Mouse (Mus musculus) stomach, embryonic 16.5 days (tissue): ENCODE data around the gene 1700013H16Rik. TPM values are rescaled to one million over a fixed set of nuclear protein-coding genes. Genes with fewer than 3 reads are reported as not detected.

Source experiments
- ATAC-seq: fragments of 200-750 bp; cut with Nextera tagmentation; 2 replicates; pipeline ENCODE4 v1.8.0; 2017; ENCODE audit warnings: moderate number of reproducible peaks, moderate TSS enrichment; ENCODE audit not compliant: insufficient read depth, low FRiP score
- H3K27ac ChIP-seq: fragments of 300-500 bp; sonication (generic); 2 replicates; pipeline ENCODE4 v1.5.1; 2014; ENCODE audit warnings: low read length
- H3K27me3 ChIP-seq: fragments of 300-500 bp; sonication (generic); 2 replicates; pipeline ENCODE4 v1.6.1; 2014; ENCODE audit warnings: low read length, control low read depth, mixed read lengths; ENCODE audit not compliant: control insufficient read depth, insufficient read depth
- H3K36me3 ChIP-seq: fragments of 300-500 bp; sonication (generic); 2 replicates; pipeline ENCODE4 v1.6.1; 2014; ENCODE audit warnings: low read length; ENCODE audit not compliant: control insufficient read depth, insufficient read depth
- H3K4me1 ChIP-seq: fragments of 300-500 bp; sonication (generic); 2 replicates; pipeline ENCODE4 v1.6.1; 2014; ENCODE audit warnings: low read length, control low read depth, mixed read lengths; ENCODE audit not compliant: control insufficient read depth, insufficient read depth
- H3K4me2 ChIP-seq: fragments of 300-500 bp; sonication (generic); 2 replicates; pipeline ENCODE4 v1.6.1; 2014; ENCODE audit warnings: low read depth, low read length, mixed read lengths
- H3K4me3 ChIP-seq: fragments of 300-500 bp; sonication (generic); replicated peaks from 2 replicates; pipeline ENCODE4 v1.5.1; 2014; ENCODE audit warnings: mild to moderate bottlenecking, low read length
- H3K9ac ChIP-seq: fragments of 300-500 bp; sonication (generic); 2 replicates; pipeline ENCODE4 v1.6.1; 2014; ENCODE audit warnings: low read length
- H3K9me3 ChIP-seq: fragments of 300-500 bp; sonication (generic); replicated peaks from 2 replicates; pipeline ENCODE4 v1.6.1; 2016; ENCODE audit warnings: low read length, control low read depth; ENCODE audit not compliant: control insufficient read depth
- WGBS: fragments of 180-500 bp; shearing (Covaris S2); extraction: QIAGEN DNeasy Blood & Tissue Kit; methylation state at CpG from one replicate; pipeline ENCODE4 v1.1.7; 2014; 5-methylcytosine and 5-hydroxymethylcytosine counted together
- polyA plus RNA-seq: library from polyadenylated mRNA; unstranded; fragments of >200 nt; fragmentation: Nextera tagmentation; extraction: Ambion mirVana; gene quantifications from 2 replicates; pipeline ENCODE4 v1.2.1, GENCODE M21; 2015

Gene 1700013H16Rik
- polyA plus RNA-seq, 1 experiment from 2014 or later: not detected

DNA sequence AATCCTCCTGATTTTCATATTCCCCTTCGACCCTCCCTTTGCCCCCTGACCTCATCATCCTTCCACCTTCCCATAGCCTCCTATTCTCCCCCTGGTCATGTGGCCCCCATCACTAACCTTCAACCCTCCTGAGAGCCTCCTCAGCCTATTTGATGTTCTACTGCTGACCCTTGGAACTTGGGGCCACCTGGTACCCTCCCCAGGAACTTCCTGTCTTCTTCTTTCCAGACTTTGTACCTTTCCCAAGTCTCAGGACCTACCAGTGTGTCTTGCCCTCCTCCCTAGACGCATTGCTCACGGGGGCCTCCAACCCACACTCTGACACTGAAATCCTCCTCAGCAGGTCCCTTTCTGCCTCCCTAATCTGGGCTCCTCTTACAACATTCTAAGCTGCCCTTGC, 55.0 kb downstream of the 1700013H16Rik start:
- no peaks in the 10 kb centered on the region for H3K4me1 ChIP-seq
- ATAC-seq: no peak
- no peak overlapping the region for H3K9ac ChIP-seq
- no peaks in the 10 kb centered on the region for H3K27me3 ChIP-seq
- WGBS: 60% methylated on average over 3 of the region's 3 CpGs
- H3K9me3 ChIP-seq: no peaks in the 10 kb centered on the region
- H3K27ac ChIP-seq: no peak overlapping the region
- no peaks in the 10 kb centered on the region for H3K36me3 ChIP-seq
- no peak overlapping the region for H3K4me3 ChIP-seq
- no peak overlapping the region for H3K4me2 ChIP-seq

GRCm38 (mm10) chrX:53699225-53699624, 58.4 kb downstream of the 1700013H16Rik start:
- Histone ChIP-seq H3K36me3 (no peaks in the 10 kb centered on the region), H3K27me3 (no peaks in the 10 kb centered on the region), H3K9ac (no peak overlapping the region), H3K27ac (no peak overlapping the region), H3K4me3 (no peak overlapping the region), H3K4me2 (no peak overlapping the region), H3K4me1 (no peaks in the 10 kb centered on the region), H3K9me3 (no peaks in the 10 kb centered on the region)
- WGBS: 71% methylated on average over 2 of the region's 2 CpGs
- no peak for ATAC-seq

- no peak for ATAC-seq
- H3K9ac ChIP-seq: no peak overlapping the region
- no peaks in the 10 kb centered on the region for H3K27me3 ChIP-seq
- H3K27ac ChIP-seq: no peak overlapping the region
- H3K9me3 ChIP-seq: no peaks in the 10 kb centered on the region
- H3K4me3 ChIP-seq: no peak overlapping the region
- no peaks in the 10 kb centered on the region for H3K36me3 ChIP-seq
- 81% methylated on average over 9 of the region's 9 CpGs for WGBS
- no peak overlapping the region for H3K4me2 ChIP-seq
- H3K4me1 ChIP-seq: no peaks in the 10 kb centered on the region
These were observed 63.4 kb downstream of the 1700013H16Rik start for GRCm38 (mm10) chrX:53694008-53694777.

DNA sequence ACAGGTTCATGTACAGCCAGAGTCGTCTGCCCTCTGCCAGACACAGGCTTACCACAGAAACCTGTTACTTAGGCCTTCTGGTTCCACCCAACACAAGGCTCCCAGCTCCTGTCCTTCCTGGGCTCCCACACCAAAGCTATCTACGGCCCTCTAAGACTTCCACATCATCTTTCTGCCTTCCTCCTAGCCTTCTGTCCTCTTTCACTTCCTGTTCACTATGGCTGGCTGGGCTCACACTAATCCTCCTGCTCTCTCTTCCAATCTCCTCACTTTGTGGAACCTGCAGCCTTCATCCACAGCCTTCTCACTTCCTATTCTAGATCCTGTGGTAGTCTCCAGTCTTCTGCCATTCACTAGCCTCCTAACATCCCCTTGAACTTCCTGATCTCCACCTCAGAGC, 64.5 kb downstream of the 1700013H16Rik start:
- Histone ChIP-seq H3K4me2 (no peak overlapping the region), H3K9me3 (no peaks in the 10 kb centered on the region), H3K4me1 (no peaks in the 10 kb centered on the region), H3K27me3 (no peaks in the 10 kb centered on the region), H3K4me3 (no peak overlapping the region), H3K9ac (no peak overlapping the region), H3K27ac (no peak overlapping the region), H3K36me3 (no peaks in the 10 kb centered on the region)
- WGBS: 67% methylated on average over 2 of the region's 2 CpGs
- ATAC-seq: no peak

Other genes starting within 250 kb of the 1700013H16Rik start
- gene Rtl8c, start 149.8 kb downstream of the 1700013H16Rik start, polyA plus RNA-seq: 33.4 and 39.1 TPM in 2 replicates
- not detected in 2 replicates for gene Gm14597, start 148.9 kb downstream of the 1700013H16Rik start, polyA plus RNA-seq
- 44.0 and 44.7 TPM in 2 replicates for gene Rtl8a, start 114.1 kb downstream of the 1700013H16Rik start, polyA plus RNA-seq
- gene Rtl8b, start 87.4 kb downstream of the 1700013H16Rik start, polyA plus RNA-seq: 30.5 and 35.6 TPM in 2 replicates
- gene 4930502E18Rik, start 33.0 kb downstream of the 1700013H16Rik start, polyA plus RNA-seq: 0.12 TPM in 1 of 2 replicates, not detected in the other
- gene Zfp36l3, start 18.6 kb upstream of the 1700013H16Rik start, polyA plus RNA-seq: not detected in 2 replicates
- 1.7 and 1.8 TPM in 2 replicates for gene Xlr, start 39.9 kb upstream of the 1700013H16Rik start, polyA plus RNA-seq